Mouse (Mus musculus) right cerebral cortex, postnatal 10 days (tissue): ENCODE data around the gene Myo9b.

Source experiments
- DNase-seq, 2 experiments: peaks; one replicate each; pipeline ENCODE4 v3.0.0; 2021; ENCODE audit warnings: low spot score in 2 of 2

The Myo9b gene

DNA sequence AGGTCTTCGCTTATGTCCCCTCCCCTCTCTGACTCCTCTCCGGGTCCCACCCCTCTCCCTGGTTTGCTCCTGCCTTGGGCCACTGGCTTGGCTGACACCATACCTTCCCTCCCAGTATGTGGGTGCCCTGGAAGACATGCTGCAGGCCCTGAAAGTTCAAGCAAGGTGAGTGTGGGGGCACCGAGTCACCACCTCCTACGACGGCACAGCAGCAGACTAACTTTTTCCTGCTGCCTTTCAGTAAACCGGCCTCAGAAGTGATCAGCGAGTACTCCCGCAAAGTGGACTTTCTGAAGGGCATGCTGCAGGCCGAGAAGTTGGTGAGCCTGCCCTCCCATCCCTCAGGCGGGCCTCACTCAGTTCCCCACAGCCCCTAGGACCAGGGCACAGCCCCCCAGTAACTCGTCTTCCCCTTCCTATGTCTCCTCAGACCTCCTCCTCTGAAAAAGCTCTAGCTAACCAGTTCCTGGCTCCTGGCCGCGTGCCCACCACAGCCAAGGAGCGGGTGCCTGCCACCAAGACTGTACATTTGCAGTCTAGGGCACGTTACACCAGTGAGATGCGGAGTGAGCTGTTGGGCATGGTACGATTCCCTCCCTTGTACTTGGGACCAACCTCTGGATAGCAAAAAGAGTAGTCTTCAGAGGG is 95.1 kb downstream of the Myo9b start:
- peak in 1 of 2 experiments; percentile 60 for DNase-seq

DNA sequence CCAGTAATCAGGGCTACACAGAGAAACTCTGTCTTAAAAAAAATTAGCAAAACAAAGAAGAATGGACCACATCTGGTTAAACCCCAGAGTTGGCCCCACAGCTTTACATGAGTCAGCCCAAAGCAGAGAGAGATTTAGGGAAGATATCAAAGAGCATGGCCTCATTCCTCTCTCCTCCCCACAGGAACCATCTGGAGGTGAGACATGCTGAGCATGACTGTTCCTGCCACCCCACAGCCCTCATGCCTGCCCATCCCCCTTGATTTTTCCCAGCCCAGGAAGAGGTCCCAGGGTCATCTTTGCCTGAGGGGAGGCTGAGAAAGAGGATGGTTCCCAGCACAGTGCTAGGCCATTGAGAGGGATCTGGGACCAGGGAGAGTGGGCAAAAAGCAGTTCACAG is 95.9 kb downstream of the Myo9b start:
- DNase-seq = no peak

DNA sequence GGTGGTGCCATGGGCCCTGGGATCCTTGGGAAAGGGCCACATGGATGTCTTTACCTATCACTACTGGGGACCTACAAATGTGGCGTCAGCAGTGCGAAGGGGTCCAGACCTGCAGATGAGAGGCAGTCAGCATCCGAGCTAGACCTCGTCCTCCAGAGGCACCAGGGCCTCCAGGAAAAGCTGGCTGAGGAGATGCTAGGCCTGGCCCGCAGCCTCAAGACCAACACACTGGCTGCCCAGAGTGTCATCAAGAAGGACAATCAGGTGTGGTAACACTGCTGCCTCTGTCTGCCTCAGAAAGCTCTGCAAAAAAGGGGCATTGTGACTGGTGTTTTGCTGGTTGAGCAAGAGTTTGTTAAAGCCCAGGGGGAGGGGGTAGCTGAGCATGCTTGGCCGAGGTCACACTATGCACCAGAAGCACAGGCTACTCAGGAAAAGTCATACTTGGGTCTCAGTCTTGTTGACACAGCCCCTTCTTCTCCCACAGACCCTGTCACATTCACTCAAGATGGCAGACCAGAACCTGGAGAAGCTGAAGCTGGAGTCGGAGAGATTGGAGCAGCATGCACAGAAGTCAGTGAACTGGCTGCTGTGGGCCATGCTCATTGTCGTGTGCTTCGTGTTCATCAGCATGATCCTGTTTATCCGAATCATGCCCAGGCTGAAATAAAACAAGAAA is 96.7 kb downstream of the Myo9b start:
- DNase-seq = peak in 1 of 2 experiments; percentile 36

DNA sequence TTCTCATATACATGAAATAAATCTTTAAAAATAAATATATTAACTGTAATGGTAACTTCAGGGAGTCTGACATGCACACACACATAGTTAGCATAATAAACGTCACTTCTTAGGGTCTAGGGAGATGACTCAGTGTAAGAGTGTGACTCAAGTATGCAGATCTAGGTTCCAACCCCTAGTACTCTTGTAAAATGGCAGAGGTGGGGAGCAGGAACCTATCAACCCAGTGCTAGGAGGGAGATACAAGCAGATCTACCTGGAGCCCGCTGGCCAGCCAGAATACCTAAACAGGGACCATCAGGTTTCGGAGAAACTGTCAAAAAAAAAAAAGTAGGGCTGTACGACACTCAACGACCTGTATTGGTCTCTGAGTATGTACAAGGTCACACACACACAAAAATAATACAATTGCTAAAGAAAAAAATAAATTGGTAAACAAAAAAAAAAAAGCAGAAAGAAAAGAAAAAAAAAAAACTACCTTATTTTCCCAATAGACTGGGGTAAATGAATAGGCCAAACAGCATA is 98.3 kb downstream of the Myo9b start:
- DNase-seq = no peak

DNA sequence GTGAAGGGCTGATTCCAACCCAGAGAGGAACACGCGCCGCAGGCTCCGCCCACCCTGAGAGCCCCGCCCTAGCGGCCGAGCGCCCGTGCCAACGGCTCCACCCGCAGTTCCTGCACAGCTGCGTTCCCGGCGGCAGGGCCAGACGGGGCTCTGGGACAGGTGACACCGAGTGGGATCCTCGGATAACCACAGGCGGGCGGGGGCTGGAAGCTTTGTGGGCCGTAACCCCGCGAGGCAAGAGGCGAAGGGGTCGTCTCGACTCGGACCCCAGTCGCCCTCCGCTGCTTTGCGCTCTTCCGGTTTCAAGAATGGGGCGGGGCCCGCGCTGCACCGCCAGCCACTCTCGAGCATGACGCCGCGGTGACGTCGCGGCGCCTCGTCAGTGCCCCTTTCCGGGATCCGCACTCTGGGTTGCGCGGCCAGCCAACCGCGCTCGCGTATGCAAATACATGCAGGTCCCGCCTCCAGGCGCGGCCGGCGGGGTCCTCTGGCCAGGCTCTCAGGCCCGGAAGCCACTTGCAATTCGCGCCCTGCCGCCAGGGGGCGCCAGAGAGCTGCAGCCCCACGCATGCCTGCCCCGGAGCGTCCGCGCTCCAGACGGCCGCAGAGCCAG is 98.8 kb downstream of the Myo9b start, which contains the start of gene Ocel1:
Gene Ocel1, plus strand, starts transcription at position 63 of the 613 bp plus-strand sequence.
- DNase-seq = peak; percentile 98

DNA sequence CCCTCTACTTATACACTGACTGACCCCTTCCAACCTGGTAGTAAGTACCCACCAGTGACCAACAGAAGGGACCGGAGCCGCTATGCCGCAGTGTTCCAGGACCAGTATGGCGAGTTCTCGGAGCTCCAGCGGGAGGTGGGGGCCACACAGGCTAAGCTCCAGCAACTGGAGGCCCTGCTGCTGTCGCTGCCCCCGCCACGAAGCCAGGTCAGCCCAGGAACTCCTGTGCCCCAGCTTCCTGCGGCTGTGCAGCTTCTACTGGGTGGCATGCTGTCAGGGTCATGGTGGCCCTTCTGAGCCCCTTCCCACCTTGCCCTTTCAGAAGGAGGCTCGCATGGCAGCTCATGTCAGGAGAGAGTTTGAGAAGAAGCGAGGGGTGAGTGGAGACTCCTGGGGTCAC is 99.9 kb downstream of the Myo9b start:
- DNase-seq = no peak

DNA sequence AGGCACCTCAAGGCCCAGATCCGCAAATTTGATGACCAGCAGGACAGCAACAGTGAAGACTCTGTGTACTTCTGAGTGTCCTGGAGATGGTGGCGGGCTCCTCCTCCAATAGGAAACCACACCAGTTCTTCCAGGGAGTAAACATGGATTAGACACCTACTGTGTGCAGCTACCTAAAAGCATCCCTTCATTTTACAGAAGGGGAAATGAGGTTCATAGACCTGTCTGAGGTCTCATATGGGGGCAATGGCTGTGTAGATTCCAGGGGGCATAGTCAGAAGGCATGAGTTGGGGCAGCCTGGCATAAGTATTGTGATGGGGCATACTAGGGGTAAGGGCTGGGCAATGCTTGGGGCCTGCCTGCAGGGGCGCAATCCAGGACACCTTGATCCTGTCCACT is 100.5 kb downstream of the Myo9b start:
- no peak for DNase-seq

DNA sequence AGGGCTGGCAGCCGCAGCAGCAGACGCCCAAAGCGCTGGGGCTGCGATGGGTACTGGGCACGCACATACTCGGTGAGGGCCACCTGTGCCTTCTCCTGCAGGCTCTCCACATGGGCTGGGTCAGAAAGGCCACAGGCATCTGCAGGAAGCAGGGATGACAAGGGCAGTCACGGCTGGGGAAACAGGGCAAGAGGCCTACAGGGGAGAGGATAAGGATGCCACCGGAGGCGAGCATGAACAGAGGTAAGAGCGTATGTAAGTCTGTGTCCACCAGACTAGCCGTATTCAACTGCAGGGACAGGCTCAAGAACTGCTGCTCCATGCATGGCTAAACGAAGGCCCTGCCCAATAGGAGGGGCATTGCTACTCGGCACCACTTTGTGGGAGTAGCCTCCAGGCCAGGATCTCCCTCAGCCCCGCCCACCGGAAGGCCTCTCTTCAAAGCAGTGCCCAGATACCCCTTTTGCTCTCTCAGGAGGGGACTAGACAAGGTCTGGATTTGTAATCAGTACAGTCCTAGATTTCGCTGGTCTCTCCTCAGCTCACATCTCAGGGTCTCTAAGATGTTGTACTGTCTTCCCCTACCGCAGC is 102.2 kb downstream of the Myo9b start:
- no peak for DNase-seq

DNA sequence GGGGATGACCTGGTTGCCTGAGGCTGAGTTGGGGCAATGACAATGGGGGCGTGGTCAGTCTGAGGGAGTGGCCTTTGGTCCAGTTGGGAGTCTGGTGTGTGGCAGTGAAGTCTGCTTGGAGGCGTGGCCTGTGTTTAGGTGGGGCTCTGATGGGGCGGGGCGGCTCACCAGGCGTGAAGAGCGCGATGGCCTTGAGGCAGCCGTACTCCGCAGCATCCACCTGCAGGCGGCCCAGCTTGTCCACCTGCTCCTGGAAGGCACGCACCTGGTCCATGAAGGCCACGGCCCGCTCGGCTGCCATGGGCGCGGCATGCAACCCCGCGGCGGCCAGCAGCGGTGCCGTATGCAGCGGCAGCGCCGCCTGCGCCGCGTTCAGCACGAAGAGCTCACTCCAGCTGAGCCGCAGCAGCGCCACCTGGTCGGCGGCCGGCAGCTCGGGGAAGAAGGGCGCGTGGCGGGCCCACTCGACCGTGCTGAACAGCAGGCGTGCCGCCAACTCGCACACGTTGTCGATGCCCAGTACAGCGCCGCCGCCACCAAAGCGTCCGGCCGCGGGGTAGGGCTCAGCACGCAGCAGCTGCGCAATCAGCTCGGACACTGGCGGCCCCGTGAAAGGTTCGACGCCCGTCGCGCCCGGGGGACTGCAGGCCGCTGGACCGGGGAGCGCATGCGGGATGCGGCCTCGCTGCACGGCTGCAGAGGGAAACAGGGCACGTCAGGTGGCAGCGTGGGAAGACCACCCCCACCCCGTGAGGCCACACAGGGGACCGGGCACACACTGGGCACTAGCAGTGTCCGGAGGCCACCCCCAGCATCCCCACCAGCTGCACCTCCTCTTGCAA is 103.3 kb downstream of the Myo9b start:
- peak; percentile 81 to 82 for DNase-seq

DNA sequence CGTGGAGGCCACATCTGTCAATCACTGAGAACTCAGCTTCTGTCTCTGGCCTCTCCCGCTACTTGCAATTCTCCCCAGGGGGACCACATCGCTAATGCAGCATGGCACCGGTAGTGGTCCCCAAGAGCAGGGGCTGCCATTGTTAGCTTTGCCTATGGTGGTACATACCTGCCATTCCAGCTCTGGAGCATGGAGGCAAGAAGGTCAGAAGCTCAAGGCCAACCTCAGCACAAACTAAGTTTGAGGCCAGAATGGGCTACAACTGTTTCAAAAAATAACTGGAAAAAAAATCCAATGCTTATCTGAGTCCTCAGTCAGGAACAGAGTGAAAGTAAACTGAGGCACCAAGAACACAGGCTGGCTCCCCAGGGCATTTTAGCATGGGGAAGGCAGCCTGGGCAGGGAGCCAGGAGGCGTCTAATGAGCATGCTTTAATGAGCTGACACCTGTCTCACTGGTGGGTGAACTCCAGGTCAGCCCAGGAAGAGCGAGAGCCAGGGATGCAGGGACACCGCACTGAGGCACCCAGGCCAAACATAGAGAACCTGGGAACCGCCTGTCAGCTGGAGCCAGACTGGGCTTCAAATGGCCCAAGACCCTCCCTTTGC is 104.0 kb downstream of the Myo9b start:
- DNase-seq = no peak

DNA sequence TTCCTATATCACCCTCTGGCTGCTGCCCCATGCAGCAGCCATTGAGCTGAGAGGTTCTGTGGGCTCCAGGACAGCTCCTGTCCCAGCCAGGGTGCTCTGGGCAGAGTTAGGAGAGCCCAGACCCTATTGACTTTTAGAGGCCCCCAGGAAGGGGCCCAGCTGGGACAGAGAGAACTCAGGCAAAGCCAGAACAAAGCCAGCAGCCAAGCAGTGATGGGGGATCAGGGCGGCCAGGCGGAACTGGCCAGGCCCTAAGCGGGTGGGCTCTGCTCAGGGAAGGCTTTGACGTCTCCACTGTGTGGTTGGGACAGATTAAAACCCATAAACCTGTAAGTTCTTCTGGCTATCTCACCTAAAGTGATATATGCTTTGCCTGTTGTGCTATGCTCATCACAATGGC is 106.5 kb downstream of the Myo9b start:
- no peak for DNase-seq

DNA sequence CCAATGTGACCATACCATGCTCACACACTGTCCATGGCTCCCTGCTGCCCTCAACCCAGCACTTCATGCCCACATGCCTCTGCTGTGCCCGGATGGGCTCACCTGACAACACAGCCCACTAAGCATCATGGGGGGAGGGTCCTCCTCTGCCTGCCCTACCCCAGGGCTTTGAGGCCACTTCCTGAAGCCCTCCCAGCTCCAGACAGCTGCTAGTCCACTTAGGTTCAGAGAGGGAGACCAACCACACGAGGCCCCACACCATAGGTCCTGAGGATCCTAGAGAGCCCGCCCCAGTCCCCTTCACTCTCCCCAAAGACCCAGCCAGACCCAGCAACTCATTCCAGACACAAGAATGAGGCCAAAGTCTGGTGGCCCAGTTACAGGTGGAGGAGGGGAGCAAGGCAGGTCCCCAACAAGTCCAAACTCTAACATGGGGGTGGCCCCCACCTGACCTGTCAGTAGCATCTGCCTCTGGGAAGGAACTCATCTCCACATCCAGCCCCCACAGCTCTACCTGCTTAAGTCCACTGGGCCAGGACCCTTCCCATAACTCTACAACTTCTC is 107.1 kb downstream of the Myo9b start:
- no peak for DNase-seq

DNA sequence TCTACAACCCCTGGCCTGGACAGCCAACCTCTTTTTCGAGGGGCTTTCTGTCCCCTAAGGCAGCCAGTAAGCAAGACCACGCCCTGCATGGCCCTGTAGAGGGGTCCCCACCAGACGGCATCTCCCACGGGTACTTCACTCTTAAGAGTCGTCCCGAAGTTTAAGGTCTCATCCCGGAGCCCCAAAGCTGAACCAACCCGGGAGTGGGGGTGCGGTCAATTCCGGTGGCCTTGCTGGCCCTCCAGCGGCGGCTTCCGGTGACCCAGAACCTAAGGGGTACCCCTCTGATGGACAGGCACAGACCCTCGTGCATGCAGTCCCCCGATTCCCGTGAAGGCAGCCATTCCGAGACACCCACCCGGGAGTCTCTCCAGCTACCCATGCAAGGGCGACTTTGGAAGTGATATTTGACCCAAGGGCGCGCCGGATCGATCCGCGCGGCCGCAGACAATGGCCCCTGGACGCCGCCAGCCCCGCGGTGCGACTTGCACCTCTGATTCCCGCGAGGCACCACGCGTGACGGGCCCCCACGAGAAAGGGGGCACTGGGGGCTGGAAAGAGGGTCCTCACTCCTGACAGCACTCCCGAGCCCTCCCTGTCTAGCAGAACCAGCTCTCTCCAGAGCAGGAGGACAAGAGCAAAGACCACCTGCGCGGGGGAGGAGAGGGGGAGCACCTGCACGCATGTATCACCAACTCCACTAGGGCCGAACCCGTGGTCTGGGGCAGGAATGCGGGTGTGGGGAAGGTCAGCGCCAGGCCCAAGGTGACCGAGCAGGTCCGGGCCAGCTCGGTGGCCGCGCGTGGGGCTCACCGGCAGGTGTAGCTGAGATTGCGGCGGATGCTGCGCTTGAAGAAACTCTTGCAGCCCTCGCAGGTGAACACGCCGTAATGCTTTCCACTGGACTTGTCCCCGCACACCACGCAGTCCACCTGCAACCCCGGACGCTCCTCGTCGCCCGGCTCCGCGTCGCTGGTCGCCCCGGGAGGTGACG is 108.0 kb downstream of the Myo9b start:
- DNase-seq = no peak

DNA sequence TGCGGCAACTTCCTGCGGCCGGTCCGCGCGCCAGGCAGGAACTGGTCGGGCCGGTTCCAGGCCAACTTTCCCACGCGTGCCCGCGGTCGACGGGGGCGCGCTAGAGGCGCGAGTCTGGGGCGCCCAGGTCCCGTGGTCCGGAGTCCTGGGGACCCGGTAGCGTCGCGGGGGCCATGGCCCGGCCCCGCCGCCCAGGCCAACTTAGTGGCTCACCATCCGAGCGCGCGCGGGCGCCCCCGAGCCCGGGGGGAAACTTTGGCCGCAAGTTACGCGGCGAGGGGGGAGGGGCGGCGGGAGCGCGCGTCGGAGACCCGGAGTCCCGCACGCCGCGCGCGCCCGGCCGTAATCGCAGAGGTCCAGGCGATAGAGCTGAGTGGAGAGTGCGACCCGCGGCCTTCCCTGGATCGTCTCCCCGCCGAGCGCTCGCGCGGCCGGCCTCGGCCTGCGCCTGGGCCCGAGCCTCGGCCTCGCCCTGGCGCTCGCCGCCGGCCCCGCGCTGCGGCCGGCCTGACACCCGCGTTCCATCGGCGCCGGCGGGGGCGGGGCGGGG is 109.0 kb downstream of the Myo9b start, which contains the start of gene Nr2f6:
Gene Nr2f6, minus strand, starts transcription at position 540 of the 550 bp plus-strand sequence.
- peak in 1 of 2 experiments; percentile 75 for DNase-seq

DNA sequence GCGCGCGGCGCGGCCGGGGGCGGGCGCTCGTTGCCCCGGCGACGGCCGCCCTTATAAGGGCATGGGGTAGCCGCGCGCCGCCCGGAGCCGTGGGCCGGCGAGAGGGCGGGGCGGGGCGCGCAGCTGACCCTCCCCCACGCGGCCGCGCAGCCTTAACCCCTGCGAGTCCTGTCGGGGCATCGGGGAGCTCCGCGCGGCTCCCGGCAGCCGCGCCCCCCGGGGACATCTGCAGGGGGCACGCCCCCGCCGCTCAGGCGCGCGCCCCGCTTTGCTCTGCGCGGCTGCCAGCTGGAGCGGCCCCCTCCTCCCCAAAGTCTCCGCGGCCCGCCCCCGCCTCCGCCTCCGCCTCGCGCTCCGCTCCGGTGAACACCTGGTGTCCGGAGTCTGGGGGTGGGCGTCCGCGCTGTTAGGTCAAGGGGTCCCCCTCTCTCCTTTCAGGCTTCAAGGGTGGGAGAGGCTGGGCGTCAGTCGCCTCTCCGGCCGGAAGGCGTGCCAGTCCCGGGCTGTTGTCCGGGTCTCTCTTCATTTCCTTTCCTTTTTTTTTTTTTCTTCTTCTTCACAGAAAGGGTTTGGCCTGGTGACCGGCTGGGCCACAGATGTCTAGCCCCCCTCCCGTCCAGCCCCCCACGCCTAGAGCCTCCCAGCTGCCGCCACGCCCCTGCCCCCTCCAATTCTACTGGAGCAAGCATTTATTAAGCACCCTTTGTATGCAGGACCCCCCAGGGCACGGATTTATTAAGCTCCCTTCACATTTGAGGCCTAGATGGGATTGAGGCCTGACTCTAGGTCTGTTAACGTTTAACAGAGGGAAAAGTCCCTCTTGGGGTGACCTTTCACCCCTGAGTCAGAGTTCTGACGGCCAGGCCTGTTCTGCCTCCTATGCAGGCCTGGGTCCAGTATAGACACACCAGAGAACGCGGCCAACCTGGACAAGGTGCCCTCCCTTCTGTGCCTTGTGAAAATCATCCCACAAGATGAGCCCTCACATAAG is 109.8 kb downstream of the Myo9b start:
- DNase-seq = peak; percentile 88 to 89

DNA sequence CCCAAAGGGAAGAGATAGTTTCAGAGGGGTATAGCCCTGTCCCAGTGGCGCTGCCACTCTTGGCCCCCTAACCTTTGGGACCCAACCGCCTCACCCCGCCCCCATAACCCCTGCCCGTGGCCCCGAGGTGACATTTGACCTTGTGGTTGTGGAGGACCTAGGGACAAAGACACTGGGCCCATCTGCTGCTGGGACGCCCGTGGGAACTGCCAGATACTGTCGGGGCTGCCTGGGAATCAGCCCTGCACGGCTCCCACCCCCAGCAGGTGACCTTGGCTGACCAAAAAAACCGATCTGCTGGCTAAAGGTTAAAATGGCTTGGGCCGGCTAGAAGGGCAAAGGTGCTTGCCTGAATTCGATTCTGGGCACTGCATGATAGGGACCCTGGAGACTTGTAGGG is 110.9 kb downstream of the Myo9b start:
- DNase-seq = no peak

DNA sequence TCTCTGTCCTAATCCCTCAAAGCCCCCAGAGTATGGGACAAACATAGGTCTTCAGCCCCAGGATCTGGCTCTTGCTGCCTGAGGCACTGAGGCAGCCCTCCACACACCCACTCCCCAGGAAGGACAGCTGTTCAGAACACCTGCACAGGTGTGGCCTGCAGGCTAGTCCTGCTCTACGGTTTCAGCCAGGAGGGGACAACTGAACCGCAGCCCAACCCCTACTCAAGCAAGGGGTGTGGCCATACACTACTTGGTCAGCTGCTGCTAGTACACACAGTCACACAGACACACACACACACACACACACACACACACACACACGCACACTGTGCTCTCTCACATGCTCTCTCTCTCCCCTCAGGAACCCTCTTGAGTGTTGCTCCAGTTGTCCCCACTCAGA is 111.3 kb downstream of the Myo9b start:
- no peak for DNase-seq
